Mouse (Mus musculus) layer of hippocampus, adult 11-12 months (tissue): ENCODE results near the gene Xlr3c.
A peak's percentile ranks its signal among the peaks of the same experiment; 100 is the strongest.
"Not testable (repeated sequence)": the region's sequence is repeated elsewhere in the genome, so short reads cannot be mapped to it uniquely, and the experiment has no call there.

Experiments used
- DNase-seq: peaks from one replicate; pipeline ENCODE4 v3.0.0; 2022; ENCODE audit warnings: low spot score

Gene Xlr3c

GRCm38 (mm10) chrX:73265270-73265669, at the start of gene Xlr3c:
TSS of gene Xlr3c (minus strand) at chrX:73265390.
- not testable (repeated sequence) for DNase-seq

DNA sequence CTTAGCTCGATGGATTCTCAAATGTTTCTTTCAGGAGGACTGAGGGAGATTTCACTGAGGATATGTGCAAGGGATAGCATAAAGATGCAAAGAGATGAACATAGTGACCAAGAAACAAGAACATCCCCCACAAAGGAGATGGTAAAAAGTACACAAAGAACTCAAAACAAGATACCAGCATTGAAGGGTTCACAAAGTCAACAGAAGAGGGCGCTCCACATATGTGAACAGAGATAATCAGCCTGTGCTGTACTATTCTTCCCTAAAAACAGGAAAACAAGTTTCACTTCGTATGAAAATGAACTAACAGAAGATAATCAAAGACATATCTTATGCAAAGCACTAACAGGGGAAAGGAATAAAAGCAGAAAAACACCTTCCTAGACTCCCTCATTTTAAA, 47.3 kb upstream of the Xlr3c start:
- DNase-seq, result peak; percentile 43

GRCm38 (mm10) chrX:73295745-73296144, 30.6 kb upstream of the Xlr3c start:
- DNase-seq, result not testable (repeated sequence)

GRCm38 (mm10) chrX:73292876-73293275, 27.7 kb upstream of the Xlr3c start, which contains the start of the genes Xlr5a and Xlr5c:
TSS of gene Xlr5a (minus strand) at chrX:73292976.
TSS of gene Xlr5c (minus strand) at chrX:73292976.
- DNase-seq, result not testable (repeated sequence)

GRCm38 (mm10) chrX:73262428-73262827, 2.8 kb downstream of the Xlr3c start:
- not testable (repeated sequence) for DNase-seq

DNA sequence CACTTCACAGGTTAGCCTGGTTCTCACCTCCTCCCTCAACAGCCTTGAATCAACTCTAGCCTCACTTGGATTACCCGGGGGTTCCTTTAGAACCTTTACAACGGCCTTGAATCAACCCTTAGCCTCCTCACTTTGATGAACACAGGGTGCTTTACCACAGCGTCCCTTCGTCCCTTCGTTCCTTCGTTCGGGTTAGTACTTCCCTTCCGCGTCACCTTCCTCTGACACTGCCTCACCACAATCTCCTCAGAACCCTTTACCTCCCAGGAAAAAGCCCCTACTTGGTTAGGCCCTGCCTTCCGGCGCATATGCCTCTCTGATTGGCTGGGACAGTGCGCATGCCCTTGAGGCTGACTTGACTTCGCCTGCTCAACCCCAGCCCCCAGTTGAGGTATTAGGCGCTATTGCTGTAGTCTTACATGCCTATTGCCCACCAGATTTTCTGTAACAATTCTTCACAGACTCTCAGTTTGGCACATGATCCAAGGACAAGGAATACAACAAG, 22.3 kb downstream of the Xlr3c start, which contains the start of gene Xlr4c:
TSS of gene Xlr4c (minus strand) at position 310 of the 505 bp plus-strand sequence.
- DNase-seq, result not testable (repeated sequence)

DNA sequence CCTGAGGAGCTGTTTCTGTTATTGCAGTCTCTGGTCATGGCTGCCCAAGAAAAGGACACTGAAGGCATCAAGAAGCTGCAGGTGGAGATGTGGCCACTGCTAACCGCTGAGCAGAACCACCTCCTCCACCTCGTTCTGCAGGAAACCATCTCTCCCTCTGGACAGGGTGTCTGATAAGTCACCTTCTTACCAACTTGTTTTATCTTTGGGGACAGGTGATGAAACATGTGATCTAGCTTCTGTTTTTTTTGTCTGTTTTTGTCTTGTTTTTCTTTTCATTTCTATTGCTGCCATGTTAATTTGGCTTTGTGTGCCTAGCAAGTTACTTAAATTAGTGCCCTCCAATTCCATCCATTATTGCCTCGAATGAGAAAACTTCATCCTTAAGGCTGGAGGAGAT, 35.9 kb downstream of the Xlr3c start:
- DNase-seq, result no peak

- DNase-seq, result peak; percentile 36
Measured at GRCm38 (mm10) chrX:73228606-73229214, 36.5 kb downstream of the Xlr3c start.

DNA sequence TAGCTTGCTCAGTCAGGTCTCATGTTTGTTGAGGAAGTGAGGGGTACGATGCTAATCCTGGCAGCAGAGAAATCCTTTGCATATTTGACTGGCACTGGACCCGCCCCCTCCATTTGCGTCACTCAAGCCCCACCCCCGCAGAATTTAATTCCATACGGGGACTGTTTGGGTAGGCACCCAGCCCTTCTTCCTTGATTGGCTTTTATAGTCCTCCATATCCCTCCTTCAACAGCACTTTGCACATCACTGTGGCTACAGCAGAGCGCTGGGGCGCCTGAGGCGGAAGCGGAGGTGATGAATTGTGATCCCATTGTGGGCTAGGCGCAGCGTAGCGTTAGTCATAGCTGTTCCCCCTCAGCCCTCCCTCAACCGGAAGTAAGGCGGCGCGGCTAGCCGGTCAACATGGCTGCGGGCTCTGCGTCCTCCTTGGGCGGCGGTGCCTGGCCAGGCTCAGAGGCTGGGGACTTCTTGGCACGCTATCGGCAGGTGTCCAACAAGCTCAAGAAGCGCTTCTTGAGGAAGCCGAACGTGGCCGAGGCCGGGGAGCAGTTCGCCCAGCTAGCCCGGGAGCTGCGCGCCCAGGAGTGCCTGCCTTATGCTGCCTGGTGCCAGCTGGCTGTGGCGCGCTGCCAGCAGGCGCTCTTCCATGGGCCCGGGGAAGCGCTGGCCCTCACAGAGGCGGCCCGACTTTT, 37.1 kb downstream of the Xlr3c start, which contains the start of gene F8a:
TSS of gene F8a (plus strand) at position 378 of the 692 bp plus-strand sequence.
- peak; percentile 75 for DNase-seq

- no peak for DNase-seq
Measured at GRCm38 (mm10) chrX:73225365-73225764, 39.8 kb downstream of the Xlr3c start.

DNA sequence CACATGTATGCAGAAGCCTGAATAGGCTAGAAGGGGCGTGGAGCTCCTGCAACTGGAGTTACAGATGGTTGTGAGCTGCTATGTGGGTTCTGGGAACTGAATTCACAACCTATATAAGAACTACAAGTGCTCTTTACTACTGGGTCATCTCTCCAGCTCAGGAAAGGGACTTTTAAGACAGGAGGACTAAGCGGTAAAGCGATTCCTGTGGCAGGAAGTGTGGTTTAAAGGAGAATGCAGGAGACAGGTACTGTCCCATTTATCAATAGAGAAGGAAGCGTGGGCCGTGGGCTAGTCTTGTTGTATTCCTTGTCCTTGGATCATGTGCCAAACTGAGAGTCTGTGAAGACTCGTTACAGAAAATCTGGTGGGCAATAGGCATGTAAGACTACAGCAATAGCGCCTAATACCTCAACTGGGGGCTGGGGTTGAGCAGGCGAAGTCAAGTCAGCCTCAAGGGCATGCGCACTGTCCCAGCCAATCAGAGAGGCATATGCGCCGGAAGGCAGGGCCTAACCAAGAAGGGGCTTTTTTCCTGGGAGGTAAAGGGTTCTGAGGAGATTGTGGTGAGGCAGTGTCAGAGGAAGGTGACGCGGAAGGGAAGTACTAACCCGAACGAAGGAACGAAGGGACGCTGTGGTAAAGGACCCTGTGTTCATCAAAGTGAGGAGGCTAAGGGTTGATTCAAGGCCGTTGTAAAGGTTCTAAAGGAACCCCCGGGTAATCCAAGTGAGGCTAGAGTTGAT, 51.2 kb downstream of the Xlr3c start, which contains the start of gene Xlr4b:
TSS of gene Xlr4b (plus strand) at position 515 of the 746 bp plus-strand sequence.
- DNase-seq, result not testable (repeated sequence)
